Mouse (Mus musculus): Measurements from ENCODE around the gene Glipr2.

Gene Glipr2

GRCm38 (mm10) chr4:43971541-43972136 lies 14.4 kb downstream of the Glipr2 start:
- no peak for DNase-seq

- DNase-seq = peak; percentile 33 to 39
Observed at GRCm38 (mm10) chr4:43972137-43972591, 15.0 kb downstream of the Glipr2 start.

- no peak for DNase-seq
Observed at GRCm38 (mm10) chr4:43973526-43973981, 16.4 kb downstream of the Glipr2 start.

- no peak for DNase-seq
Observed at GRCm38 (mm10) chr4:43974914-43975616, 17.9 kb downstream of the Glipr2 start.

GRCm38 (mm10) chr4:43976223-43976740 lies 19.1 kb downstream of the Glipr2 start:
- DNase-seq = no peak

DNA sequence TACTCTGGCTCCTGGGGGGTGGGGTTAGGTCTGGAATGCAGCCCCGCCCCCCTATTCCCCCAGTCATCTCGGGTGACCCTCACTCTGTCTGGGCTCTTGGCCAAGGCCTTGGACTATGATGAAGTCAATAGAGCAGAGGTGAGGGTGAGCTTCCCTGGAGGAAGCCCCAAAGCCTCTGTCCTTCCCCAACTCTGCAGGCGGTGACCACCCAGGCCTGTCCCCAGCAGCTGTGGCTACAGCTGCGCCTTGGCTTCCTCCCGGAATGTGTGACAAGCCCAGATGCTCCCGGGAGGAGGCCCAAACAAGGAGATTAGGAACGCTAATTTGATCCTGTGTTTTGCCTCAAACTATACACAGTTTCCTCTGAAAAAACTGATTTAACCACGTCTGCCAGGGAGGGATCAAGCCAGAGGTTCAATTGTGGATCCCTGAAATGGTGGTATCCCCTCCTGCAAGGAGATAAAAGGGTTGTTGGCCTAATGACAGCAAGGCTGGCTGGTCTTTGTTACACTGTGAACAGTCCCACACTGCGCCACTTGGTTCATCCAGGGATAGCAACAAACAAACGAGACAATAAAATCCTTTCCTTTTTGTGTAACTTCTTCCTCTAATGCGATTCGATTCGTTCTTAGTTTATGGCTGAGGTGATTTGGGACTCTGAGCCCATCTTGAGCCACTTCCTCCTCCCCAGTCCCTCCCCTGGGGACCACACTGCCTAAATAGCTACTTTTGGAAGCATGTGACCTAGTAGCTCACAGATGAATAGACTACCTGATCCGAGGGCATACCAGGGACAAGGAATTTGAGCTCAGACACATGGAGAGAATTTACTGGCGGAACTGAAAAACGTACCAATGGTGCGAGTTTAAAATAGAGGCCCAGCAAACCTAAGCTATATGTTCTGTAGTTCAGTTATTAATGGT lies 21.6 kb downstream of the Glipr2 start:
- DNase-seq = no peak

DNA sequence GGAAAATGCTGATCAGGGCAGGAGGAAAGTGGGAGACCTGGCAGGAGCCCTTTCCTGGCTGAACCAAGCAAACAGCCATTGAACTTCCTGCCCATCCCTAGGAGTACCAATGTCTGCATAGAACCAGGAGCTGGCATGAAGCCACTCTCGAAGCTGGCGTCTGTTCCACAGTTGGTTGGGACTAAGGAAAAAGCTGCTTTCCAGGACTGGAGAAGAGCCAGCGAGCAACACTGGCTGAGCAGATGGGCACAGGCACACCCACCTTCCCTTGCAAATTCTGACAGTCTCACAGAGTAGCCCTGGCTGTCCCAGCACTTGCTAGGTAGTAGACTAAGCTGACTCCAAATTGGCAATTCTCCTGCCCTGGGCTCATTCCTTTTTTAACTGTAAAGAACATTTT lies 22.5 kb downstream of the Glipr2 start:
- DNase-seq = no peak

DNA sequence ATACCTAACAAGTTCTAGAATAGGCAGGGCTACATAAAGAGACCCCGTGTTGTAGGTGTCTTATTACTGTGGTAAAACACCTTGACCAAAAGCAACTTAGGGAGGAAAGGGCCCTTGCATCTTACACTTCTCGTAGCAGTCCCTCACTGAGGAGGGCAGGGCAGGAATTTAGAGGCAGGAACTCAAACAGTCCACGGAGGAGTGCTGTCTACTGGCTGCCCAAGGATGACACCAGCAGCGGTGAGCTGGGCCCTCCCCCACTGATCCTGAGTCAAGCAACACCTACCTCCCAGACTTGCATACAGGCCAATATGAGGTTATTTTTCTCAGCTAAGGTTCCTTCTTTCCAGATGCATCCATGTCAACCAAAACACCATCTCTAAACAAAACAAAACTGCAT lies 23.0 kb downstream of the Glipr2 start:
- no peak for DNase-seq

- DNase-seq = no peak
Observed at GRCm38 (mm10) chr4:43980846-43981245, 23.6 kb downstream of the Glipr2 start.

- DNase-seq = no peak
Observed at GRCm38 (mm10) chr4:43981251-43981650, 24.1 kb downstream of the Glipr2 start.

GRCm38 (mm10) chr4:43982053-43982732 lies 25.0 kb downstream of the Glipr2 start:
- DNase-seq = peak; percentile 83 to 97

GRCm38 (mm10) chr4:43983181-43983580 lies 26.0 kb downstream of the Glipr2 start, which contains the start of gene Ccin:
Ccin (plus strand) TSS chr4:43983483.
- no peak for DNase-seq

DNA sequence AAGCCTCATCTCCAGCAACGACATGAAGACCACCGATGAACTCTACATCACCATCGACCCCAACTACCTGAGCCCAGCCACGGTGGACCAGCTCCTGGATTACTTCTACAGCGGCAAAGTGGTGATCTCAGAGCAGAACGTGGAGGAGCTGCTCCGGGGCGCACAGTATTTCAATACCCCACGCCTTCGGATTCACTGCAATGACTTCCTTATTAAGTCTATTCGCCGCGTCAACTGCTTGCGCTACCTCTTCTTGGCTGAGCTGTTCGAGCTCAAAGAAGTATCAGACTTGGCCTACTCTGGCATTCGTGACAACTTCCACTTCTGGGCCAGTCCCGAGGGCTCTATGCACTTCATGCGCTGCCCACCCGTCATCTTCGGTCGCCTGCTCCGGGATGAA lies 26.6 kb downstream of the Glipr2 start:
- no peak for DNase-seq

GRCm38 (mm10) chr4:43984326-43984725 lies 27.1 kb downstream of the Glipr2 start:
- DNase-seq = no peak

DNA sequence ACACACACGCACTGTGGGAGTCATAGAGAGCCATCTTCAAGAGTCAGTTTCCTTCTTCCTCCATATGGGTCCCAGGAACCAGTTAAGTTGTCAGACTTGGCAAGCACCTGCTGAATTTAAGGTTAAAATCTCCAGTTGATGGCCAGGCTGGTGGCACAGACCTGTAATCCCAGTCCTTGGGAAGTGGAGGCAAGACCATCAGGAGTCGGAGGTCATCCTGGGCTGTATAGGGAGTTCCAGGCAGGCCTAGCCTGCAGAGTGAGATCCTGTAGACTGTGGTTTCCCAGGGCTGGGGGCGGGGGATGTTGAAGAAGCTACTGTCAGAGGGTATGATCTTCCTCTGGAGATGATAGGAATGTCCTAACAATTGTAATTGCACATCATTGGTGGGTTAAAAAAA lies 31.8 kb downstream of the Glipr2 start:
- no peak for DNase-seq

DNA sequence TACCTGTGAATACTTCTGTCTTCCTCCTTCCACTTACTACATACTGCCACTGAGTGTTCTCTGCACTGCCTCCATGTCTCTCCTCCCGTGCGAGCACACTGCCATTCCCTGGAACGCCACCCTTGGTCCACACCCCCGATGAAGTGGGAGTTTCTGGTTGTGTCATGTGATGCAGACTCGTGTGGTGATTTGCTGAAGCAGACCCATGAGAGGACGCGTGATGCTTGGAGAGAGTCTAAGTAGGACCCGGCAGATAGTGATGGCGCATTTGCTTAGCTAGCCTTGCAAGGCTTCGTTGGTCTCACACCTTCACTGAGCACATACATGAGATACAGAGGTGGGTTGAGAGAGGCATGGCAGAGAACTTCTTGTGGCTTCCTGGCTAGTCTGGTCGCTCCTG lies 35.9 kb downstream of the Glipr2 start:
- no peak for DNase-seq

DNA sequence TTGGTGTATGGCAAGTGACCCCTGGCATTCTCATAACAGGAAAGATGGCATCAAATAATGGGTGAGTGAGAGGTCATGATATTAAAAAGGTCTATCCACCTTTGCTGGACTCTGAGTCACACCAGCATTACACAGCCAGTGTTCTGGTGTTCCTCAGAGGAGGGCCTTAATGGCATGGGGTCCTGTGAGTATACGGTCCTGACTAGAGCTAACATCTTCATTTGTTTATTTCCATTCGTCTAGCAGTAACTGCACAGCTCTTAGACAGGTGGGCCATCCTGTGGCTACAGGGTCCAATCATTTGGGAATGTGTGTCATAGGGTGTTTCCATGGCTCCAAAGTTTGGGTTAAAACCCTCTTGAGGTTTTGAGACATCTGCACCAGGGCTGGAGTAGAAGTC lies 37.1 kb downstream of the Glipr2 start:
- DNase-seq = no peak

GRCm38 (mm10) chr4:44003622-44004021 lies 46.4 kb downstream of the Glipr2 start:
- DNase-seq = no peak

DNA sequence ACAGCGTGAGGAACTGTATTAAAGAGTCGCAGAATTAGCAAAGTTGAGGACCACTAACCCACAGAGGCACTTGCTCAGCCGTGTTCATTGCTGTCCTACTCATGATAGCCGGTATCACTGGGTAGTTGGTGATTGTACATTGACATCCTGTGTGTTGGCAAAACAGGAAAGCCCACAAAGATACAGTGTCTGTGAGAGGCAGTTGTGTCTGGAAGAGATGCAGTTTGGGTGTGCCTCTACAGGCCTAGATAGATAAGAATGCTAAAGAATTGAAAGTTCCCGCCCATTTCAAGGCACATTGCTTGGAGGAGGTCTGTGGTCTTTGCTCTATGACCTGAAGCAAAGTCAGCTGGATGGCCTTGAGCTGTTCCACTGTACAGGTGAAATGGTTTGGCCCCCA lies 46.9 kb downstream of the Glipr2 start, which contains the start of gene Clta:
Clta (plus strand) TSS at position 327 of the 400 bp plus-strand sequence.
- no peak for DNase-seq

DNA sequence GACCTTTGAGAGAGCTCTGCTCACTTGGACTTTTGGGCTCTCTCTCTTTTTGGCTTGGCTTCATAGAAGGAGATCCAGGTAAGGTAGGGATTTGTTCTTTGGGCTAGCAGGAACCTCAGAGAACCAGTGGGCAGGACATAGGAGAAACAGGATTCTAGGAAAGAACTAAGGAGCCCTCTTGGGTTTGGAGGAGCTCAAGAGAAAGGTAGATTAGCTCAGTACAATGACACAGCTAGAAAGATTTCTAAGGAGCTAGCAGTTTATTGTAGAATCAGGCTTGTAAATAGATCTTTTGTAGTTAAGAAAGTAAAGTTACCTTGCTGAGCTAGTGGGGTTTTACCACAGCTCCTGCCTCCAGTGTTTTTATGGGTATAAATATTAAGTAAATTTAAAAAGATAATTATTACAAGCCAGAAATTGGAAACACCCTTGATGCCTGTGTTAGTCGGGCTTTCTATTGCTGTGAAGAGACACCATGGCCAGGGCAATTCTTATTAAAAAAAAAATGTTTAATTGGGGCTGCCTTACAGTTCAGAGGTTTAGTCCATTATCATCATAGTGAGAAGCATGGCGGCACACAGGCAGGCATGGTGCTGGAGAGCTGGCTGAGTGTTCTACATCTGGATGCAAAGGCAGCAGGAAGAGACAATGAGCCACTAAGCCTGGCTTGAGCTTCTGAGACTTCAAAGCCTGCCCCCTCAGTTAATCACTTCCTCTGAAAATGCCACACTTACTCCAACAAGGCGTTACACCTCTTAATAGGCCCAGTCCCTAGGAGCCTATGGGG lies 47.6 kb downstream of the Glipr2 start:
- DNase-seq = no peak

- DNase-seq = no peak
Observed at GRCm38 (mm10) chr4:44010176-44010575, 53.0 kb downstream of the Glipr2 start.

DNA sequence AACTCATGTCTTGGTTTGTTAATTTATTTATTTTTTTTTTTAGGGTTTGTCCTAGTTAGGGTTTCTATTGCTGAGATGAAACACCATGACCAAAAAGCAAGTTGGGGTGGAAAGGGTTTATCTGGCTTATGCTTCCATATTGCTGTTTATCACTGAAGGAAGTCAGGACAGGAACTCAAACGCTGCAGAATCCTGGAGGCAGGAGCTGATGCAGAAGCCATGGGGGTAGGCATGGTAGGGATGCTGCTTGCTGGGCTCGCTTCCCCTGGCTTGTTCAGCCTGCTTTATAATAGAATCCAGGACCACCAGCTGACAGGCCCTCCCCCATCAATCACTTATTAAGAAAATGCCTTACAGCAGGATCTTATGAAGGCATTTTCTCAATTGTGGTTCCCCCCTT lies 53.7 kb downstream of the Glipr2 start:
- no peak for DNase-seq
